Mouse (Mus musculus): ENCODE measurements around the gene Doc2g. TPM values are rescaled to one million over a fixed set of nuclear protein-coding genes. Genes with fewer than 3 reads are reported as not detected.

Doc2g gene
- 8.2 and 13.0 TPM in 2 replicates for polyA plus RNA-seq (2012; rRNA removed)

GRCm38 (mm10) chr19:4003112-4003511 lies at the start of gene Doc2g:
Gene Doc2g (plus strand): TSS chr19:4003313.

DNA sequence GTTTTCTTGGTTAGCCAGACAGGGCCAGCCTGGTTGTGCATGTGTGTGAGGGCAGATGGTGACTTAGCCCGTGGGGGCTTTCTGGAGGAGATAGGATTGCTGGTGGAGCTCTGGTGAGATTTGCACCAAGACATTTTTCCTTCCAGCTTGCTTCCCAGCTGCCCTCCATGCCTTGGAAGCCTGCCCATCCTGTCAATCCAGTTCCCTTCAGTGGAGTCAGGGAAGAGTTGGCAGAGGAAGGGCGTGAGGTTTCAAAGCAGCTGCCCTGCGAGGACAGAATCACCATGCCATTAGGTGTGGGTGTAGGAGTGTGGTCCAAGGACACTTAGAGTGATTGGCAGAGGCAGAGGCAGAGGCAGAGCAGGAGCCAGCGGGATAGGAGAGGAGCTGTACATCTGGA lies 44.6 kb upstream of the Doc2g start, which contains the start of gene Aldh3b3:
TSS of gene Aldh3b3 (plus strand) at position 176 of the 400 bp plus-strand sequence.

DNA sequence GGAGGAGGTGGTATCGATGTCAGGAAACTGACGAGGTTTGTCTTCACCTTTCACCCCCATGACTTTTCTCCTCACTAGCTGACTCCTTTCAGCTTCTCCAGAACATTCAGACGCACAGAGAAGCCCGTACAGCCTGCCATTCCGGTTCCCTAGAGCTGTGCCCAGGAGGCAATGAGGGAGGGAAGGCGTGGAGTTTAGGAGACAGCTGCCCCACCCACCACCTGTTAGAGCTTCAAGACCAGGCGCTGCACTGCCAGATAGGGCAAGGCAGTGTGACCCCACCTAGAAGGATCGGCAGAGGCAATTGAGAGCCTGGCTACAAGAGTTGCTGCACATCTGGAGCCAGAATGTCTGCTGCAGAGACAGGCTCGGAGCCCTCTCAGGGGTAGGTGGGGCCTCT lies 30.9 kb upstream of the Doc2g start, which contains the start of gene Aldh3b2:
TSS of gene Aldh3b2 (plus strand) at position 100 of the 400 bp plus-strand sequence.

DNA sequence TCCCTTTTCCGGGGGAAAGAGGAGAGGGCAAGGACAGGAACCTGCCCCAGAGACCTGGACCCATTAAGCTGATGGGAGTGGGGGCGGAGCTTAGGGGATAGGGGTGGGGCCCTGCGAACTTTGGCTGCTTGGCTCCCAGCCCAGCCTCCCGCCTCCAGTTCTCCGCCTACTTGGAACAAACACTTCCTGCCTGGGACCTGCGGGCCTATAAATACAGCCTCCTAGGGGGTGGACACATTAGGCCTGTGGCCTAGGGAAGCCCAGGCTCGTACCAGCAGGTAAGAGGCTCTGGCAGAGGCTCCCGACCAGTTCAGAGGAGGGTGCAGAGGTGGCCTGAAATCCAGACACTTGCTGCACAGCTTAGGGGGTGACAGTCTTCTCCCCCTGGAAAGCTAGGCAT lies 16.8 kb upstream of the Doc2g start, which contains the start of gene Acy3:
TSS of gene Acy3 (plus strand) at position 237 of the 400 bp plus-strand sequence.

DNA sequence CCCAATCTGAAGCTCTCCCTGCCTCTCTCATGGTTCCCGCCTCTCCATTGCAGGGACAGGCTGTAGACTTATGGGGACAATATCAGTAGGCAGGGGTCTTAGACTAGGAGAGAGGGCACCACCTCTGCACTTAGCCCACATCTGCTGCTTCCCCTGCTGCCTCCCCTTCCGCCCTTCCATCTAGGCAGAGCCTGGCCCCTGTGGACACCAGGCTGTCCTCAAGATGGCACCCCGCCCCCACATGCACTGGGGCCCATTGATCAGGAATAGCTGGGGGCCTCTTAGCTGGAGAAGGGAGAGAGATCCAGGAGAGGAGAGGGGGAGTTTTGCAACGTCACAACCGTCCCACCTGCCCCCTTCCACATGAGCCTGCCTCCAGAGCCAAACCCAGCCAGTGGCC lies 10.7 kb upstream of the Doc2g start, which contains the start of gene Tbx10:
TSS of gene Tbx10 (plus strand) at position 337 of the 400 bp plus-strand sequence.

GRCm38 (mm10) chr19:4000119-4000900 lies 2.8 kb upstream of the Doc2g start, which contains the start of the genes Nudt8 and Gm49405:
Gene Nudt8 (plus strand): TSS chr19:4000580.
Gene Gm49405 (plus strand): TSS chr19:4000626.

GRCm38 (mm10) chr19:4012432-4013022 lies 9.4 kb downstream of the Doc2g start, which contains the start of gene Ndufv1:
Gene Ndufv1 (minus strand): TSS chr19:4012806.

GRCm38 (mm10) chr19:4037788-4038232 lies 34.7 kb downstream of the Doc2g start, which contains the start of gene Gstp1:
Gene Gstp1 (minus strand): TSS chr19:4037985.

GRCm38 (mm10) chr19:4045966-4046865 lies 43.1 kb downstream of the Doc2g start, which contains the start of gene Gstp2:
Gene Gstp2 (minus strand): TSS chr19:4046023.

Other genes starting within 250 kb of the Doc2g start
- gene Kmt5b, start 235.9 kb upstream of the Doc2g start, polyA plus RNA-seq (2012; rRNA removed), result 41.4 and 44.9 TPM in 2 replicates
- gene Chka, start 151.5 kb upstream of the Doc2g start, polyA plus RNA-seq (2012; rRNA removed), result 67.2 and 79.0 TPM in 2 replicates
- gene Tcirg1, start 96.2 kb upstream of the Doc2g start, polyA plus RNA-seq (2012; rRNA removed), result 65.9 and 66.2 TPM in 2 replicates
- gene Ndufs8, start 90.5 kb upstream of the Doc2g start, polyA plus RNA-seq (2012; rRNA removed), result 142 and 207 TPM in 2 replicates
- 0.60 and 0.68 TPM in 2 replicates for gene Aldh3b1, start 73.5 kb upstream of the Doc2g start, polyA plus RNA-seq (2012; rRNA removed)
- gene Unc93b1, start 68.1 kb upstream of the Doc2g start, polyA plus RNA-seq (2012; rRNA removed), result 8.5 and 11.6 TPM in 2 replicates
- not detected in 2 replicates for gene Aldh3b3, start 44.7 kb upstream of the Doc2g start, polyA plus RNA-seq (2012; rRNA removed)
- gene Aldh3b2, start 31.0 kb upstream of the Doc2g start, polyA plus RNA-seq (2012; rRNA removed), result 0.38 and 0.76 TPM in 2 replicates
- gene Acy3, start 16.7 kb upstream of the Doc2g start, polyA plus RNA-seq (2012; rRNA removed), result 2.2 and 3.4 TPM in 2 replicates
- 0.11 and 0.15 TPM in 2 replicates for gene Tbx10, start 10.6 kb upstream of the Doc2g start, polyA plus RNA-seq (2012; rRNA removed)
- gene Nudt8, start 2.7 kb upstream of the Doc2g start, polyA plus RNA-seq (2012; rRNA removed), result 4.7 and 10.6 TPM in 2 replicates
- 2.9 and 4.4 TPM in 2 replicates for gene Gm49405, start 2.7 kb upstream of the Doc2g start, polyA plus RNA-seq (2012; rRNA removed)
- 153 and 167 TPM in 2 replicates for gene Ndufv1, start 9.5 kb downstream of the Doc2g start, polyA plus RNA-seq (2012; rRNA removed)
- 218 and 263 TPM in 2 replicates for gene Gstp1, start 34.7 kb downstream of the Doc2g start, polyA plus RNA-seq (2012; rRNA removed)
- gene Gstp2, start 42.7 kb downstream of the Doc2g start, polyA plus RNA-seq (2012; rRNA removed), result 0.24 and 9.3 TPM in 2 replicates
- gene Gstp3, start 56.3 kb downstream of the Doc2g start, polyA plus RNA-seq (2012; rRNA removed), result 0.98 and 2.2 TPM in 2 replicates
- 0.07 TPM in 1 of 2 replicates, not detected in the other for gene Cabp2, start 78.3 kb downstream of the Doc2g start, polyA plus RNA-seq (2012; rRNA removed)
- 33.8 and 35.4 TPM in 2 replicates for gene Cdk2ap2, start 93.9 kb downstream of the Doc2g start, polyA plus RNA-seq (2012; rRNA removed)
- 23.9 and 25.8 TPM in 2 replicates for gene Pitpnm1, start 96.7 kb downstream of the Doc2g start, polyA plus RNA-seq (2012; rRNA removed)
- 53.3 and 100 TPM in 2 replicates for gene Aip, start 122.5 kb downstream of the Doc2g start, polyA plus RNA-seq (2012; rRNA removed)
- gene Gpr152, start 136.5 kb downstream of the Doc2g start, polyA plus RNA-seq (2012; rRNA removed), result 0.02 and 0.06 TPM in 2 replicates
- gene Cabp4, start 140.7 kb downstream of the Doc2g start, polyA plus RNA-seq (2012; rRNA removed), result 0.05 and 0.11 TPM in 2 replicates
- gene Coro1b, start 145.3 kb downstream of the Doc2g start, polyA plus RNA-seq (2012; rRNA removed), result 168 and 188 TPM in 2 replicates
- 2.7 and 3.3 TPM in 2 replicates for gene Ptprcap, start 150.3 kb downstream of the Doc2g start, polyA plus RNA-seq (2012; rRNA removed)
- 51.0 and 60.7 TPM in 2 replicates for gene Rps6kb2, start 160.0 kb downstream of the Doc2g start, polyA plus RNA-seq (2012; rRNA removed)
- gene Carns1, start 172.2 kb downstream of the Doc2g start, polyA plus RNA-seq (2012; rRNA removed), result 3.5 and 4.1 TPM in 2 replicates
- gene Tbc1d10c, start 188.0 kb downstream of the Doc2g start, polyA plus RNA-seq (2012; rRNA removed), result 1.8 and 2.9 TPM in 2 replicates
- gene Ppp1ca, start 188.8 kb downstream of the Doc2g start, polyA plus RNA-seq (2012; rRNA removed), result 375 and 508 TPM in 2 replicates
- 37.9 and 54.0 TPM in 2 replicates for gene Rad9a, start 198.3 kb downstream of the Doc2g start, polyA plus RNA-seq (2012; rRNA removed)
- 2.9 and 11.1 TPM in 2 replicates for gene Clcf1, start 210.9 kb downstream of the Doc2g start, polyA plus RNA-seq (2012; rRNA removed)
- gene AC109138.7, start 211.0 kb downstream of the Doc2g start, polyA plus RNA-seq (2012; rRNA removed), result not detected in 2 replicates
- 11.8 and 19.7 TPM in 2 replicates for gene Pold4, start 228.6 kb downstream of the Doc2g start, polyA plus RNA-seq (2012; rRNA removed)